Mouse (Mus musculus) heart, embryonic 10.5 days (tissue): Measurements from ENCODE around the gene Skor1. TPM values are rescaled to one million over a fixed set of nuclear protein-coding genes. Genes with fewer than 3 reads are reported as not detected.

Source experiments
- DNase-seq: peaks from one replicate; pipeline ENCODE4 v3.0.0-alpha.2; 2017; ENCODE audit warnings: low spot score
- H3K27ac ChIP-seq: fragments of 300-500 bp; sonication (generic); 2 replicates; pipeline ENCODE4 v1.5.1; 2016; ENCODE audit warnings: mild to moderate bottlenecking
- H3K27me3 ChIP-seq: fragments of 300-500 bp; sonication (generic); 2 replicates; pipeline ENCODE4 v1.6.1; 2016; ENCODE audit warnings: mild to moderate bottlenecking; ENCODE audit not compliant: poor library complexity, insufficient read depth, severe bottlenecking
- H3K36me3 ChIP-seq: fragments of 300-500 bp; sonication (generic); 2 replicates; pipeline ENCODE4 v1.6.1; 2016; ENCODE audit warnings: mild to moderate bottlenecking, moderate library complexity
- H3K4me1 ChIP-seq: fragments of 300-500 bp; sonication (generic); 2 replicates; pipeline ENCODE4 v1.6.1; 2016; ENCODE audit warnings: mild to moderate bottlenecking
- H3K4me3 ChIP-seq: fragments of 300-500 bp; sonication (generic); 2 replicates; pipeline ENCODE4 v1.5.1; 2016; ENCODE audit warnings: mild to moderate bottlenecking, moderate library complexity
- H3K9me3 ChIP-seq: fragments of 300-500 bp; sonication (generic); 2 replicates; pipeline ENCODE4 v1.6.1; 2016; ENCODE audit warnings: mild to moderate bottlenecking, moderate library complexity
- WGBS: fragments of 180-500 bp; shearing (Covaris S2); methylation state at CpG from one replicate; pipeline ENCODE4 v1.1.7; 2016; 5-methylcytosine and 5-hydroxymethylcytosine counted together
- polyA plus RNA-seq: library from polyadenylated mRNA; unstranded; fragments of >200 nt; fragmentation: Nextera tagmentation; extraction: Ambion mirVana; gene quantifications from 2 replicates; pipeline ENCODE4 v1.2.1, GENCODE M21; 2016

Gene Skor1
- polyA plus RNA-seq, 1 experiment from 2014 or later: 0.06 TPM

DNA sequence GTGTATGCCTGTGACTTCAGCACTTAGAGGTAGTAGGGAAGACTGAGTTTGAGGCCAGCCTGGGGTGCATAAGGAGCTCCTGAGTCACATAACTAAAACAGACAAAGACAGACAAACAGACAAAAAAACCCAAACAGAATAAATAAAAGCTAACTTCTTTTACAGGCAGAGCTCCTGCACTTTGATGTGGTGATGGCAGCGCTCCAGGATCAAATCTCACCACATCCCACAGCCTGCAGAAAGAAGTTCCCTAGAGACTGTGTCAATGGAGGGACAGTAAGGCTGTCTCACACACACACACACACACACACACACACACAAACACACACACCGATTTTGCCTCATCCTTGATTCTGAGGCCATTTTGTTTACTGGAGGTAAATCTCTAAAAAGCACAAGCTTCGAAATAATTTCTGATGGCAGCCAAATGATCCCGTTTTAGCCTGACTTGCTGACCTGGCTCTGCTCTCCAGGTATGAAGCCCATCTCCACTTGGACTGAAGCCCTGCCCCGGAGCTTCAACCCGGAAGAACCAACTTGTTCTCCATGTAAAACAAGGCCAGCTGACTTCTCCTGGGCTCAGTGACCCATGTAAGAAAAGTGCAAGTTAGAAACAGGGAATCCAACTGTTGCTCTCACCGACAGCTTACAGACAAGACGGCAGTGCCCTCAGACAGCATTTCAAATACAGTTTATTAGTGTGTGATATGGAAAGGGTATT, 25.4 kb upstream of the Skor1 start:
- Histone ChIP-seq H3K4me3 (no peak overlapping the region), H3K27me3 (peaks cover 19% of the 10 kb centered on the region), H3K9me3 (no peaks in the 10 kb centered on the region), H3K4me1 (no peaks in the 10 kb centered on the region), H3K36me3 (peaks cover 16% of the 10 kb centered on the region; the same call in 1 of the 2 replicates), H3K27ac (no peak overlapping the region)
- 85% methylated on average over 8 of the region's 8 CpGs for WGBS
- DNase-seq: no peak

DNA sequence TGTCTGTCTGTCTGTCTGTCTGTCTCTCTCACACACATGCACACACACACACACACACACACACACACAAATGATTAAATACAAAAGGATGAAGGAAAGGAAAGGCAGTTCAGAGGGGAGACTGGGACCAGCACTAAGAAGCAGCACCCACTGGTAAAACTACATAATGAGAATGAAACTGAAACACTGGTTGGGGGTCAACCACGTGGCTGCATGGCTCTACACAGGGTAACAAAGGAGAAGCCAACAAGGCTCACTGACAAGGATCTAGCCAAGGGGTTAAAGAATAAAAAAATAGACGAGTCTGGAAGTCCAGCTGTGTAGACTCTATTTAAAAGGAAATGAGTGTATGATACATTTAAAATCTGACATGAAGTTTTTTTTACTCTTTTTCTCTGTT, 23.2 kb upstream of the Skor1 start:
- Histone ChIP-seq H3K4me1 (peaks cover 3% of the 10 kb centered on the region; the same call in 1 of the 2 replicates), H3K27me3 (peaks cover 2% of the 10 kb centered on the region; the same call in 1 of the 2 replicates), H3K27ac (no peak overlapping the region), H3K36me3 (peaks cover 21% of the 10 kb centered on the region; the same call in 1 of the 2 replicates), H3K9me3 (no peaks in the 10 kb centered on the region), H3K4me3 (no peak overlapping the region)
- 66% methylated on average over 2 of the region's 2 CpGs for WGBS
- no peak for DNase-seq

DNA sequence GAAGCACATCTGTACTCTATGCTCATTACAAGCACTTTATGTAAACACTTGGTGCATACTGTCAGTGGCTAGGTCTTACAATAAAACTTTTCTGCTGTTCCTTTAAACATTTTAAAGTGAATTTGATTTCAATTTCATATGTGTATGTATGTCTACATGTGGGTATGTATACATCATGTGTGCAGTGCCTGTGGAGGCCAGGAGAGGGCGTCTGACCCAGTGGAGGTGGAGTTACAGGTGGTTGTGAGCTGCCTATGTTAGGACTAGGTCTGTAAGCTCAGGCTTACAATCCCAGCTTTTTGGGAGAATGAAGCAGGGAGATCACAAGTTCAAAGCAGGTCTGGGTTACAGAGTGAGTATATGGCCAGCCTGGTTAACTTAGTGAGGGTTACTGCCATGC, 20.4 kb upstream of the Skor1 start:
- Histone ChIP-seq H3K4me1 (peaks cover 27% of the 10 kb centered on the region), H3K4me3 (no peak overlapping the region), H3K36me3 (peaks cover 21% of the 10 kb centered on the region; the same call in 1 of the 2 replicates), H3K9me3 (no peaks in the 10 kb centered on the region), H3K27me3 (peaks cover 2% of the 10 kb centered on the region; the same call in 1 of the 2 replicates), H3K27ac (no peak overlapping the region)
- no peak for DNase-seq
- 82% methylated on average over 1 of the region's 1 CpGs for WGBS

DNA sequence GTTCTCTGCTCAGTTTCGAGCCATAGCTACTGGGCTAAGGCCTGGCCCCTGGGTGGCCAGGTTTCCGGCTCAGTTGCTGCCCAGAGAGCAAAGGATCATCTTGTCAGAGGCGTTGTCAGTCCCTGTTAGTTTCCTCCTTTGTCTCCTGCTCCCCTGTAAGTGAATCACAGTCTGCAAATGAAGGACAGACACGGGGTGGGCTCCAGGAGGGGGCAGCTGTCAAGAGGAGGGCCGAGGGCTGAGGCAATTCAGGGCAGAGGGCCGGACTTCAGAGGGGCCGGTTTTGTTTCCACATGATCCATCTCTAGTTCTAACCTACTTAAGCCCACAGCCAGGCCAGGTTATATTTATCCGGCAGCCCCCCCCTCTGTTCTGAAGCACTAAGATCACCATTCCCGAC, 16.3 kb upstream of the Skor1 start:
- WGBS: 30% methylated on average over 9 of the region's 9 CpGs

GRCm38 (mm10) chr9:63163756-63164155, 15.0 kb upstream of the Skor1 start:
- no peak overlapping the region for H3K4me3 ChIP-seq
- 70% methylated on average over 8 of the region's 8 CpGs for WGBS

More for the DNA sequence above, 16.3 kb upstream of the Skor1 start:
- H3K9me3 ChIP-seq: no peaks in the 10 kb centered on the region
- H3K36me3 ChIP-seq: peaks cover 40% of the 10 kb centered on the region
- DNase-seq: no peak
- no peak overlapping the region for H3K4me3 ChIP-seq
- peak overlapping the region; percentile 47; the same call in 1 of the 2 replicates for H3K27ac ChIP-seq
- peaks cover 21% of the 10 kb centered on the region; the same call in 1 of the 2 replicates for H3K27me3 ChIP-seq
- peaks cover 39% of the 10 kb centered on the region for H3K4me1 ChIP-seq

DNA sequence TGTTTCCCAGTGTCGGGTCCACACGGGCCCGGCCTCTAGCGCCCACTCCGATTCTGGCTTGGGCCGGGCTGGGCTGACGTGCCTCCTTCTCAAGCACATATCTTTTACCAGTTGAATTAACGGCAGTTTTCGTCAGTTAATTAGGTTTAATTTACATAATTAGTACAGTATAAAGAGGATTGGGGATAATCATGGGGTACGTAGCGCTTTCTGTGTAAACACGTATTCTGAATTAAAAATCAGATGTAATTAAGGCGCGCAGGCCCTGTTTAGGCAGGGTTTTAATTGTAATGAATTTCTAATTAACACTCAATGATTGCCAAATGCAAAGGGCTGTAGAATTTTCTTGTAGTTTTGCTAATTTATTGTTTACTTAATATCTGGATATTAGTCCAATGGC, 3.2 kb upstream of the Skor1 start:
- H3K4me3 ChIP-seq: no peak overlapping the region
- no peak overlapping the region for H3K27ac ChIP-seq
- 32% methylated on average over 14 of the region's 14 CpGs for WGBS
- no peak for DNase-seq
- peaks cover 31% of the 10 kb centered on the region for H3K4me1 ChIP-seq
- peaks cover 5% of the 10 kb centered on the region; the same call in 1 of the 2 replicates for H3K9me3 ChIP-seq
- H3K27me3 ChIP-seq: peaks cover 98% of the 10 kb centered on the region
- H3K36me3 ChIP-seq: no peaks in the 10 kb centered on the region

More at GRCm38 (mm10) chr9:63163756-63164155, 15.0 kb upstream of the Skor1 start:
- peaks cover 34% of the 10 kb centered on the region for H3K27me3 ChIP-seq
- H3K36me3 ChIP-seq: peaks cover 28% of the 10 kb centered on the region
- H3K9me3 ChIP-seq: no peaks in the 10 kb centered on the region
- no peak overlapping the region for H3K27ac ChIP-seq
- no peak for DNase-seq
- H3K4me1 ChIP-seq: peaks cover 45% of the 10 kb centered on the region

- DNase-seq: peak; percentile 91
- peaks cover 5% of the 10 kb centered on the region; the same call in 1 of the 2 replicates for H3K9me3 ChIP-seq
- peaks cover 38% of the 10 kb centered on the region for H3K4me1 ChIP-seq
- no peaks in the 10 kb centered on the region for H3K36me3 ChIP-seq
- 2% methylated on average over 20 of the region's 20 CpGs for WGBS
- 0 out of 2 replicates have a peak overlapping the region, but pooled peaks have one; percentile 6 for H3K4me3 ChIP-seq
- H3K27ac ChIP-seq: no peak overlapping the region
- peaks cover 99% of the 10 kb centered on the region for H3K27me3 ChIP-seq
These were observed 2.5 kb upstream of the Skor1 start for GRCm38 (mm10) chr9:63151072-63151870.

DNA sequence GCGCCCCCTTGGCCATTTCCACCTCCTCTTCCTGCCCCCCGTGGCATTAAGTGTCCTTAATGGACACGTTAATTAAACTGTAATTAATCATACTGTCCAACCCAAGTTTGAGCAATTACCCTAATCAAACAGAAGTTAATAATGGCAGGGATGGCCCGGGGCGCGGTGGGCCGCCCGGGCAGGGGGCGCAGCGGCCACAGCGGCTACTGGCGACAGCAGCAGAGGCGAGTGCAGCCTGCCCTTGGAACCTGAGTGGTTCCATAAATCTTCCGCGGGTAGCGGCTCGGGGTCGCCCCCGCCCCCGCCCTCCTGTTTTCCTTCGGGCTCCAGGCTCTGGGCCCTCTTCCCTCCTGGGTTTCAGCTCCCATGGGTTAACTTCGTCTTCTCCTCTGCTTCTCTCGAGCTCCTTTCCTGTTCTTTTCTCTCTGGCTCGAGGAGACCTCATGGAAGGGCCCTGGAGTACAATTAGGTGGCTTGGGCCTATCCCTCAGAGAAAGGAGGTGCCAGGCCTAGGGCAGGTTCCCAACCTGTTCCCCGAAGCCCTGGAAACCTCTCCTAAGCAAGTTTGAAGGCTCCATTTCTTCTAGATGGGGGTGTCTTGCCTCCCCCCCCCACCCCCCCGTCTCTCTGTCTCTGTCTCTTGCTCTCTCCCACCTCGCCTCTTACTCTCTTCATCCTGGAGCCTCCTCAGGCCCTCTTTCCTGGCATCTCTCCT, 1.5 kb upstream of the Skor1 start:
- Histone ChIP-seq H3K4me3 (no peak overlapping the region), H3K36me3 (no peaks in the 10 kb centered on the region), H3K27ac (no peak overlapping the region), H3K4me1 (peaks cover 48% of the 10 kb centered on the region), H3K27me3 (peaks cover 99% of the 10 kb centered on the region), H3K9me3 (peaks cover 5% of the 10 kb centered on the region; the same call in 1 of the 2 replicates)
- DNase-seq: no peak
- WGBS: 4% methylated on average over 27 of the region's 27 CpGs

DNA sequence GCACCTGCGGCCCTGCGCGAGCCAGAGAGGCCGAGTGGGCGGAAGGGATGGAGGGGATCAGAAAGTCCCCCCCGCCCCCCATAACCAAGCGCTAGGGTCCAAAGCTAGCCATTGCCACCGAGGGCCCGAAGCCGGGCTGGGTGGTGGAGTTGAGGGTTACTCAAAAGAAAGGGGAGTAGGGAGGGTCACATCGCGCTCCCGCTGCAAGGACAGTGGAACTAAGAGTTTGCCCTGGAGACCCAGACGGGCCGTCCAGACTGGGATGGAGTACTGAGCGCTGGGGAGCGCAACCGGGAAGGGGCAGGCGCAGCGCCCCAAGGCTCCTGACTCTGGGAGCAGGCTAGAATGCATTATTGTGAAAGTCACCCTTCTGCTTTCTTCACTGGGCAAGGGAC, 608 bp upstream of the Skor1 start:
- under 1% methylated on average over 20 of the region's 20 CpGs for WGBS
- DNase-seq: no peak
- H3K27me3 ChIP-seq: peaks cover 100% of the 10 kb centered on the region

GRCm38 (mm10) chr9:63147786-63148409, 863 bp downstream of the Skor1 start:
- H3K4me3 ChIP-seq: no peak overlapping the region
- H3K36me3 ChIP-seq: no peaks in the 10 kb centered on the region
- under 1% methylated on average over 14 of the region's 14 CpGs for WGBS
- H3K9me3 ChIP-seq: no peaks in the 10 kb centered on the region
- no peak for DNase-seq
- no peak overlapping the region for H3K27ac ChIP-seq
- H3K4me1 ChIP-seq: peaks cover 71% of the 10 kb centered on the region
- H3K27me3 ChIP-seq: peaks cover 100% of the 10 kb centered on the region

More for the DNA sequence above, 608 bp upstream of the Skor1 start:
- H3K36me3 ChIP-seq: no peaks in the 10 kb centered on the region
- peaks cover 5% of the 10 kb centered on the region; the same call in 1 of the 2 replicates for H3K9me3 ChIP-seq
- peak overlapping the region; percentile 61 for H3K4me3 ChIP-seq
- H3K4me1 ChIP-seq: peaks cover 57% of the 10 kb centered on the region
- H3K27ac ChIP-seq: no peak overlapping the region

DNA sequence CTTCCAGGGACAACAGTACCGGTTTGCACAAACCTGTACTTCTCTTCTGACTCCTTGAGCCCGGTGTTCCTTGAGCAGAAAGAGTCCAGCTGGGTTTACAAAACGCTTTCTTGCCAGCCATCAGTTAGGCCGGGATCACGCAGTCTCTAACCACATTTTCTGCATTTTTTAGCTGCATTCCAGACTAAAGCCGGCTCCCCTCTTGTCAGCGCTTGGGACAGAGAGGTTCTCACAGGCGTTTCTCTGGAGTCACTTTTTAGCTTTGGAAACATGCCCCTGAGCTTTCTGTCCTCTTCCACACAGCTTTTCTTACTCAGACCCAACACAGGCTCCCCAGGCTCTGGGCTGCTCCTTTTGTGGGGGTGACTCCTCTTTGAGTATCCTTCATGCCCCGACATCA, 1.5 kb downstream of the Skor1 start:
- H3K9me3 ChIP-seq: no peaks in the 10 kb centered on the region
- H3K36me3 ChIP-seq: no peaks in the 10 kb centered on the region
- DNase-seq: no peak
- peak overlapping the region; percentile 49 for H3K4me3 ChIP-seq
- H3K27me3 ChIP-seq: peaks cover 100% of the 10 kb centered on the region
- 0% methylated on average over 9 of the region's 9 CpGs for WGBS
- peaks cover 77% of the 10 kb centered on the region for H3K4me1 ChIP-seq
- H3K27ac ChIP-seq: no peak overlapping the region

DNA sequence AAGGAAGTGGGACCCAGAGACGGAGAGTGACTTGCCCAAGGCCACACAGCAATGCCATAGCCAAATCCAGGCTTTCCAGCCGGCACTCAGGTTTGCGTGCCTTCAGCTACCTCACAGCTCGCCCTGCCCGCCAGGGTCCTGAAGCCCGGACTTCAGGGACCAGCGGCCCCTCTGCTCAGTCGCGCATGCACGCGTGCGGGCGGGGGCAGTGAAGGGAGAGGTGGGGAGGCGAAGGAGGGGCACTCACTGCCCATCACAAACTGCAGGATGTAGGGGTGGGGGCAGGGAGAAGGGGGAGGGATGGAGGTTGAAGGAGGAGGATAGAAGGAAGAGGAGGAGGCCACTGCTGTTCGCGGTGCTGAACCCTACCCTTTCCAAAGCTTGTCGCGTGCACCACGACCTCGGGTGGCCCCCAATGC, 1.9 kb downstream of the Skor1 start:
- Histone ChIP-seq H3K27ac (no peak overlapping the region), H3K27me3 (peaks cover 100% of the 10 kb centered on the region), H3K36me3 (no peaks in the 10 kb centered on the region), H3K9me3 (no peaks in the 10 kb centered on the region), H3K4me3 (peak overlapping the region; percentile 49), H3K4me1 (peaks cover 81% of the 10 kb centered on the region)
- no peak for DNase-seq
- 1% methylated on average over 20 of the region's 20 CpGs for WGBS
